Mouse (Mus musculus): ENCODE measurements at regions not wholly inside any gene's neighbourhood (a gene's known extent, or its start where the extent isn't known, plus 50 kb on each side); places are given as distances from the start of the nearest gene placed in this dataset.

GRCm38 (mm10) chr6:133983804-133984514 is 51.5 kb upstream of the Etv6 start:
- Histone ChIP-seq H3K27me3 (no peaks in the 10 kb centered on the region), H3K27ac (no peak overlapping the region), H3K4me1 (0 out of 2 replicates have a peak, but pooled peaks cover 6% of the 10 kb centered on the region), H3K36me3 (no peaks in the 10 kb centered on the region), H3K4me2 (no peak overlapping the region), H3K4me3 (no peak overlapping the region), H3K9me3 (no peaks in the 10 kb centered on the region), H3K9ac (no peak overlapping the region)
- WGBS, result 69% methylated on average over 10 of the region's 10 CpGs
- ATAC-seq (ENCODE audit: insufficient number of reproducible peaks, low FRiP score, low TSS enrichment, low read depth), result no peak

- Histone ChIP-seq H3K27ac (no peak overlapping the region), H3K9me3 (no peaks in the 10 kb centered on the region), H3K9ac (no peak overlapping the region), H3K4me1 (0 out of 2 replicates have a peak, but pooled peaks cover 6% of the 10 kb centered on the region), H3K4me2 (no peak overlapping the region), H3K27me3 (no peaks in the 10 kb centered on the region), H3K4me3 (no peak overlapping the region), H3K36me3 (no peaks in the 10 kb centered on the region)
- no peak for ATAC-seq (ENCODE audit: insufficient number of reproducible peaks, low FRiP score, low TSS enrichment, low read depth)
- 26% methylated on average over 16 of the region's 16 CpGs for WGBS
Observed at GRCm38 (mm10) chr6:133984666-133985355, 50.7 kb upstream of the Etv6 start.
